Mouse (Mus musculus) neural tube, embryonic 12.5 days (tissue): Measurements from ENCODE around the gene Chd5. TPM values are rescaled to one million over a fixed set of nuclear protein-coding genes. Genes with fewer than 3 reads are reported as not detected.
A peak's percentile ranks its signal among the peaks of the same experiment; 100 is the strongest.

Experiments
- ATAC-seq: fragments of 200-750 bp; cut with Nextera tagmentation; 2 replicates; pipeline ENCODE4 v1.8.0; 2017; ENCODE audit warnings: low read depth, mild to moderate bottlenecking, moderate TSS enrichment, moderate library complexity; ENCODE audit not compliant: low FRiP score
- H3K27ac ChIP-seq: fragments of 300-500 bp; sonication (generic); 2 replicates; pipeline ENCODE4 v1.5.1; 2016
- H3K27me3 ChIP-seq: fragments of 300-500 bp; sonication (generic); replicated peaks from 2 replicates; pipeline ENCODE4 v1.6.1; 2016; ENCODE audit warnings: mild to moderate bottlenecking
- H3K36me3 ChIP-seq: fragments of 300-500 bp; sonication (generic); 2 replicates; pipeline ENCODE4 v1.6.1; 2016; ENCODE audit warnings: mild to moderate bottlenecking
- H3K4me1 ChIP-seq: fragments of 300-500 bp; sonication (generic); 2 replicates; pipeline ENCODE4 v1.6.1; 2016
- H3K4me2 ChIP-seq: fragments of 300-500 bp; sonication (generic); replicated peaks from 2 replicates; pipeline ENCODE4 v1.6.1; 2016; ENCODE audit warnings: mild to moderate bottlenecking
- H3K4me3 ChIP-seq: fragments of 300-500 bp; sonication (generic); 2 replicates; pipeline ENCODE4 v1.5.1; 2016
- H3K9ac ChIP-seq: fragments of 300-500 bp; sonication (generic); 2 replicates; pipeline ENCODE4 v1.6.1; 2016; ENCODE audit warnings: mild to moderate bottlenecking
- H3K9me3 ChIP-seq: fragments of 300-500 bp; sonication (generic); 2 replicates; pipeline ENCODE4 v1.6.1; 2016; ENCODE audit warnings: mild to moderate bottlenecking
- WGBS: fragments of 180-500 bp; shearing (Covaris S2); methylation state at CpG from one replicate; pipeline ENCODE4 v1.1.7; 2016; 5-methylcytosine and 5-hydroxymethylcytosine counted together
- polyA plus RNA-seq: library from polyadenylated mRNA; unstranded; fragments of >200 nt; fragmentation: Nextera tagmentation; extraction: Ambion mirVana; gene quantifications from 2 replicates; pipeline ENCODE4 v1.2.1, GENCODE M21; 2016

Chd5 gene
- polyA plus RNA-seq, 1 experiment from 2014 or later, result 6.1 TPM

- H3K4me3 ChIP-seq, result no peak overlapping the region
- H3K4me2 ChIP-seq, result no peak overlapping the region
- no peak overlapping the region for H3K9ac ChIP-seq
- H3K36me3 ChIP-seq, result no peaks in the 10 kb centered on the region
- H3K4me1 ChIP-seq, result peaks cover 10% of the 10 kb centered on the region
- WGBS, result 63% methylated on average over 7 of the region's 7 CpGs
- no peak for ATAC-seq
- H3K9me3 ChIP-seq, result no peaks in the 10 kb centered on the region
- H3K27me3 ChIP-seq, result peaks cover 50% of the 10 kb centered on the region
- H3K27ac ChIP-seq, result no peak overlapping the region
These were observed 6.2 kb downstream of the Chd5 start for GRCm38 (mm10) chr4:152344651-152345050.

- H3K36me3 ChIP-seq, result no peaks in the 10 kb centered on the region
- peaks cover 11% of the 10 kb centered on the region for H3K4me1 ChIP-seq
- H3K27me3 ChIP-seq, result peaks cover 48% of the 10 kb centered on the region
- H3K4me2 ChIP-seq, result no peak overlapping the region
- 59% methylated on average over 7 of the region's 7 CpGs for WGBS
- H3K27ac ChIP-seq, result no peak overlapping the region
- H3K9me3 ChIP-seq, result no peaks in the 10 kb centered on the region
- no peak for ATAC-seq
- H3K9ac ChIP-seq, result no peak overlapping the region
- no peak overlapping the region for H3K4me3 ChIP-seq
These were observed 6.9 kb downstream of the Chd5 start for GRCm38 (mm10) chr4:152345120-152345889.

- H3K27ac ChIP-seq, result peak overlapping the region; percentile 51; the same call in 1 of the 2 replicates
- H3K4me3 ChIP-seq, result 0 out of 2 replicates have a peak overlapping the region, but pooled peaks have one; percentile 16
- H3K36me3 ChIP-seq, result no peaks in the 10 kb centered on the region
- H3K9me3 ChIP-seq, result no peaks in the 10 kb centered on the region
- 0 out of 2 replicates have a peak overlapping the region, but pooled peaks have one; percentile 9 for H3K9ac ChIP-seq
- ATAC-seq, result 0 out of 2 replicates have a peak, but pooled peaks have one; percentile 23
- H3K4me1 ChIP-seq, result peaks cover 23% of the 10 kb centered on the region
- H3K4me2 ChIP-seq, result peak overlapping the region; percentile 46
- H3K27me3 ChIP-seq, result peaks cover 47% of the 10 kb centered on the region
- 7% methylated on average over 16 of the region's 17 CpGs for WGBS
These were observed 11.5 kb downstream of the Chd5 start for GRCm38 (mm10) chr4:152349837-152350381.

GRCm38 (mm10) chr4:152350722-152351421 lies 12.4 kb downstream of the Chd5 start:
- Histone ChIP-seq H3K4me3 (no peak overlapping the region), H3K27me3 (peaks cover 43% of the 10 kb centered on the region), H3K36me3 (no peaks in the 10 kb centered on the region), H3K27ac (no peak overlapping the region), H3K9ac (no peak overlapping the region), H3K4me1 (peaks cover 23% of the 10 kb centered on the region), H3K4me2 (no peak overlapping the region), H3K9me3 (no peaks in the 10 kb centered on the region)
- WGBS, result 22% methylated on average over 8 of the region's 8 CpGs
- no peak for ATAC-seq

- no peak overlapping the region for H3K4me2 ChIP-seq
These were observed 13.2 kb downstream of the Chd5 start for GRCm38 (mm10) chr4:152351422-152352305.

GRCm38 (mm10) chr4:152353886-152354637 lies 15.6 kb downstream of the Chd5 start:
- H3K36me3 ChIP-seq, result no peaks in the 10 kb centered on the region
- H3K9me3 ChIP-seq, result no peaks in the 10 kb centered on the region
- H3K4me3 ChIP-seq, result no peak overlapping the region
- no peak overlapping the region for H3K9ac ChIP-seq
- ATAC-seq, result no peak
- peaks cover 23% of the 10 kb centered on the region for H3K4me1 ChIP-seq
- H3K27me3 ChIP-seq, result peaks cover 25% of the 10 kb centered on the region
- H3K27ac ChIP-seq, result no peak overlapping the region
- H3K4me2 ChIP-seq, result no peak overlapping the region
- WGBS, result 67% methylated on average over 14 of the region's 14 CpGs

More at GRCm38 (mm10) chr4:152351422-152352305, 13.2 kb downstream of the Chd5 start:
- no peaks in the 10 kb centered on the region for H3K9me3 ChIP-seq
- ATAC-seq, result no peak
- H3K36me3 ChIP-seq, result no peaks in the 10 kb centered on the region
- H3K4me3 ChIP-seq, result no peak overlapping the region
- no peak overlapping the region for H3K27ac ChIP-seq
- peaks cover 40% of the 10 kb centered on the region for H3K27me3 ChIP-seq
- no peak overlapping the region for H3K9ac ChIP-seq
- 12% methylated on average over 14 of the region's 14 CpGs for WGBS
- H3K4me1 ChIP-seq, result peaks cover 23% of the 10 kb centered on the region

GRCm38 (mm10) chr4:152355672-152356071 lies 17.2 kb downstream of the Chd5 start:
- H3K27ac ChIP-seq, result no peak overlapping the region
- H3K36me3 ChIP-seq, result no peaks in the 10 kb centered on the region
- no peak for ATAC-seq
- peaks cover 12% of the 10 kb centered on the region for H3K4me1 ChIP-seq
- H3K4me2 ChIP-seq, result no peak overlapping the region
- H3K9me3 ChIP-seq, result no peaks in the 10 kb centered on the region
- no peak overlapping the region for H3K9ac ChIP-seq
- no peak overlapping the region for H3K4me3 ChIP-seq
- peaks cover 29% of the 10 kb centered on the region for H3K27me3 ChIP-seq
- WGBS, result 82% methylated on average over 7 of the region's 7 CpGs

- H3K27ac ChIP-seq, result no peak overlapping the region
- H3K9me3 ChIP-seq, result no peaks in the 10 kb centered on the region
- peaks cover 25% of the 10 kb centered on the region for H3K27me3 ChIP-seq
- no peak for ATAC-seq
- 4% methylated on average over 11 of the region's 11 CpGs for WGBS
- H3K4me1 ChIP-seq, result peaks cover 7% of the 10 kb centered on the region
- no peak overlapping the region for H3K9ac ChIP-seq
- H3K4me3 ChIP-seq, result no peak overlapping the region
- H3K36me3 ChIP-seq, result no peaks in the 10 kb centered on the region
- H3K4me2 ChIP-seq, result no peak overlapping the region
These were observed 21.2 kb downstream of the Chd5 start for GRCm38 (mm10) chr4:152359700-152360099.

GRCm38 (mm10) chr4:152360855-152361254 lies 22.4 kb downstream of the Chd5 start:
- Histone ChIP-seq H3K4me2 (peak overlapping the region; percentile 53), H3K9ac (no peak overlapping the region), H3K9me3 (no peaks in the 10 kb centered on the region), H3K27me3 (peaks cover 25% of the 10 kb centered on the region), H3K36me3 (no peaks in the 10 kb centered on the region), H3K4me1 (peaks cover 16% of the 10 kb centered on the region), H3K4me3 (0 out of 2 replicates have a peak overlapping the region, but pooled peaks have one; percentile 7), H3K27ac (no peak overlapping the region)
- ATAC-seq, result peak; percentile 63; the same call in 1 of the 2 replicates
- WGBS, result 1% methylated on average over 24 of the region's 24 CpGs

GRCm38 (mm10) chr4:152362180-152362579 lies 23.7 kb downstream of the Chd5 start:
- Histone ChIP-seq H3K27me3 (peaks cover 25% of the 10 kb centered on the region), H3K4me3 (no peak overlapping the region), H3K27ac (no peak overlapping the region), H3K36me3 (no peaks in the 10 kb centered on the region), H3K4me2 (no peak overlapping the region), H3K4me1 (peaks cover 16% of the 10 kb centered on the region), H3K9me3 (no peaks in the 10 kb centered on the region), H3K9ac (no peak overlapping the region)
- ATAC-seq, result no peak
- WGBS, result 70% methylated on average over 9 of the region's 9 CpGs

GRCm38 (mm10) chr4:152365228-152365627 lies 26.8 kb downstream of the Chd5 start:
- no peak overlapping the region for H3K27ac ChIP-seq
- WGBS, result 51% methylated on average over 7 of the region's 7 CpGs
- H3K4me1 ChIP-seq, result peaks cover 16% of the 10 kb centered on the region
- no peaks in the 10 kb centered on the region for H3K36me3 ChIP-seq
- no peak for ATAC-seq
- H3K4me3 ChIP-seq, result no peak overlapping the region
- no peaks in the 10 kb centered on the region for H3K9me3 ChIP-seq
- no peak overlapping the region for H3K4me2 ChIP-seq
- no peak overlapping the region for H3K9ac ChIP-seq
- peaks cover 12% of the 10 kb centered on the region for H3K27me3 ChIP-seq
